Mouse (Mus musculus) c-Kit-positive CD71-positive TER-119-negative erythroid progenitor cells, embryonic 14.5 days (primary cell): ENCODE measurements around the gene Dnah14.

Source experiments
- DNase-seq: peaks from one replicate; pipeline ENCODE4 v3.0.0-alpha.2; 2013; ENCODE audit warnings: low read depth

Dnah14 gene

DNA sequence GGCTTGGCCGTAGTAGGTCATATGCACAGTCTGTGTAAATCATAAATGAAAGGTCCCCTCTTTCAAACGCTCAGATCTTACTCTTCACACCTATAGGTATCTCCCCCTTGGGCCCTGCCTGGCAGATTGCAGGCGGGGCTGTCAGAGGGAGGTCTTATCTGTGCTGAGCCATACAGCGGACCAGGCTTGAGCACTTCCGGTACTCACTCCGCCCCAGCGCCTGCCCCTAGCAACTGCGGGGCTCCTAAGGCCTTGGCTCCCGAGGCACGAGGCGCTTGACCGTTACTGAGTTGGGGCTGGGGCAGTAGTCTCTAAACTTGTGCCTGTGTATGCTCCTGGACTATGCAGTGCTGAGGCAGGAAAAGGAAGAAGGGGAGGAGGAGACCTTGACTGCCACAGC lies at the start of gene Dnah14:
TSS of gene Dnah14 (plus strand) at position 238 of the 400 bp plus-strand sequence.
- no peak for DNase-seq

DNA sequence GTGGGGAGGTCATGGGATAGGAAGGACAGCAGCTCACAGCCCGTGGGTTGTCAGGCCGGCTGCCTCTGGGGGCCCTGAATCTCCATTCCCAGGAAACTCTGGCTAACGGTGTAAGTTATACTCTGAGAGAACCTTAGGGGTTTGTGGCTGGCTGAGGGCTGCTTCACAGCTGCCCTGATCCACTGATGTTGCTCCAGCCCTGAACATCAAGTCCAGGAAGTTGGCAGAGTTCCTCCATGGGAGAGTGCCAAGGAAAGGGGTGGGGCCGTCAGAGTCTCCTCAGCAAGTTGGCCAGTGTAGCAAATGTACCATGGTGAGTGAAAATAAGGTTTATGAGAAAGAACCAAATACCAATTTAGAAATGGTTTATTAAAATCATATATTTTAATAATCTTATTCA lies 47.0 kb upstream of the Dnah14 start:
- no peak for DNase-seq

DNA sequence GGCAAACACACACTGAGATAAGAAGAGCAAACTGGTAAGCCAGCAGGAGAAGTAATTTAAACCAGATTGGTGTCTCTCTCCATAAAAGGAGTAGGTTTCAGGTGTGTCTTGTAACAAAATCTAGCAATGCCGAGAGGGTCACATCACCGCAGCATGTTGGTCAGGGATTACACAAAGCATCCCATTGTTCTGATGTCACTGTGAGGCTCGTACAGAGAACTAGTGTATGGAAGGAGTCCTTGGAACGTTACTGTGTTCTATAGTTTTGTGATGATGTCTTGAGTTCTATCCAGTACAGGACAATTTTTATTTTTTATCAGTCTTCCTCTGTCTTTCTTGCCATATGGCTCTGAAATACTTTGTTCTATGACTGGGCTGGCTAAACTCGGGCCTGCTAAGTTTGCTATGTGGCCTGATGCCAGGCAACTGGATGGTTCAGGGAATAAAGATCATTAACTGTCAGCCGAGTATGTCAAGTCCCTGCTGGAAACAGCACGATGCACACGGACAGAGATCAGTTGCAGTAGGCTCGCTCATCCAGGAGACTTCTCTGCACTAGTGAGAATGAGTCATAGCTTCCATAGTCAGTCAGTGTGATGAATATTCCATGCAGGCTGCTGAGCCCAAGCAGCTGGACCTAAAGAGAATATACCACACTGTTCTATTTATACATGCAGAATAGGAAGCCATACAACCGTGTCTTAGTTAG lies 41.0 kb upstream of the Dnah14 start:
- no peak for DNase-seq

DNA sequence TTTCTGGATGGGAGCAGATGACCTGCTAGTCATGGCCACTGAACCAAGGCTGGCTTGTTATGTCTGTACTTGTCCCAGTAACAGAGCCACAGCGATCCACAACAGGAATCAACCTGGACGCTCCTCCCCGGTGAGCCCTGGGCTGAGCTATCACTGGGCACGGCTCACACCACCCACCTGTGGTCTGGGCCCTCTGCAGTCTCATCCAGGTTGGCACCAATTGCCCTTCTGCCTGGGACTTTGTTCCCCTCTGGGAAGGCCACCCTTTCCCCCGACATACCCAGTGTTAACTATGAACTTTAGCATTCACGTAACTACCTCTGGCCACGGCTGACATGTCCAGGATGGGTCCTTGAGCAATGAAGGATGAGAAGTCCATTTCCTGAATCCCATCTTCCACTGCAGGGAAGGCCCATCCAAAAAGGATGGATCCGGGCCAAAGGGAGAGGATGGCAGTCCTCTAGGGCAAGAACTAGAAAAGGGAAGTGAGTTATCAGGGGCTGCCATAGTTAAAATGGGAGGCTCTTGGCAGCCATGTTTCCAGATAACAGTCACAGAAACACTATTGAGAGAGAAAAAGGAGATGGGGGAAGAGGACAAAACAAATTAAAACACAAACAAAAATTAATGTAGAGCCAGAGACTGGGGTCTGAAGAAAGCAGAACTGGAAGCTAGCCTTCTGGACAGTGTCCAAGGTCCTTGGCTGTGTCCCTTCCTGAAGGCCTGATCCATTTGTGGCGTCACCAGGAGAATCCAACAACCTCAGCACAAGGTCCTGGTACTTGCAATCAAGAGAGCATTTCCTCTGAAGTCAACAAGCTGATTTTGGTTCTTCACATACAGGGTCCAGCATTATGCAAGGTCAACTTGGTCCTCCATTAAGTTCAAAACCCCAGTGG lies 38.5 kb upstream of the Dnah14 start:
- DNase-seq, result no peak

DNA sequence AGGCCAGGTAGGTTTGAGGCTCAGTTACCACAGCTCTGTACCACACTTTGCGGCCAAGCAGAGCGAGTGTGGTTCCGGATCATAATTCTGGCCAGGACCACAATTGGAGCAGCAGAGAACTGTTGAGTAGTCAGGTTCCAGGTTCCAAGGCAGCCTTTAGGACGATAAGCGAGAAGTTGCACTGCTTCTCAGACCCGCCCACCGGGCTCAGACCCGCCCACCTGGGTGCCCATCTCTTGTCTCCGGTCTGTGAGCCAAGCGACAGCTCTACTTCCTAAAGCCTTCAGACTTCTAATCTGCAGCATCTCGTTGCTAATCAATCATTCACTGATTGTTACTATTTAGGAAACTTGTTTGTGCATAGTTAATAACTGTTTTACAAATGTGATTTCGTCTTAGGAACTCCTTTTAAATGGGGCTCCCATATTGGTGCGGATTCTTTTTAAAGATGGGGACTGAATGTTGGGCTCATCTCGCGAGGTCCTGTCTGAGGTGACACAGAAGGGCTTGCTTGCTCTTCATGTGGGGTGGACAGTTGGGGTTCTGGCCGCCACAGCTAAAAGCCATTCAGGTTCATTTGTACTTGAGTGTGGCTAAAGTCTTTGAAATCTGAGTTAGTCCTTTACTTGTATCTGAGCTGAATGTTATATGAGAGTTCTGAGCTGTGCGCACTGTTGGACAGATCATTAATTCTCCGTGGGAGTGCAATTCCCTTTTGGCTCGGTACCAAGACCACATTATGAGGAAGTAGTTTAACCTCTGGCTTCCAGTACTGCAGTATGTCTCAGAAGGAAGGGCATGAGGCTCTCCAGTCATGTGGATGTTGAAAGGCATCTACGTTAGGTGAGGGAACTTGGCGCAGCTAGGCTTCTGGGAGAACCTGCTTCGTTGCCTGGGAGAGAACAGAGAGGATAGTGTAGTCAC lies 36.3 kb upstream of the Dnah14 start:
- DNase-seq, result no peak

DNA sequence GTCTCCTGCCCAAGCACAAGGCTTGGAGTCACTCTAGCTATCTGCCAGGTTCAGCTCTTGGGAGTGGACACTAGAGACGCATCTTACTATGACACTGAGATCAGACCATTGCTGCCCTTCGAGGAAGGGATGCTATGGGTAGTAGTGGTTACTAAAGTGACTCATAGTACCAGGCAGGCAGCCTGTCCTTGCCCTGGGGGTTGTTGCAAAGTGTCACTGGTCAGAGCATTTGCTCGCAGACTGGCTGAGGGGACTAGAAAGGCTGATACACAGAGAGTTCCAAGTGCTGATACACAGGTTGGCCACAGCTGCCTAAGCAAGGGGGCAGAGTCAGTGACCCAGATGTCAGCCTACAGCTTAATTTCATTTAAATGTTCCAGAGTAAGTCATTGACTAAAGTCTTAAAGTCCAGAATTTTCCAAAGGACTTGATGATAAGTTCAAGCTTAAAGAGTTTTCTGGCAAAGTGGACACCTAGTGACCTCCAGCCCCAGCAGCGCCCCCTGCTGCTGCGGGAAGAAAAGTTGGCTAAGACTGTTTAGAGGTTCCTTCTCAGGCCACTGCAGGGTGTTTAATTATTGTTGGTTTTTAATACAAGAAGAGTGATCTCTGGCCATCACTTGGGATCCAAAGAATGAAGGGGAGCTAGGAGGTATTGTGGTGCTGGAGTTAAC lies 32.5 kb upstream of the Dnah14 start:
- DNase-seq, result no peak

DNA sequence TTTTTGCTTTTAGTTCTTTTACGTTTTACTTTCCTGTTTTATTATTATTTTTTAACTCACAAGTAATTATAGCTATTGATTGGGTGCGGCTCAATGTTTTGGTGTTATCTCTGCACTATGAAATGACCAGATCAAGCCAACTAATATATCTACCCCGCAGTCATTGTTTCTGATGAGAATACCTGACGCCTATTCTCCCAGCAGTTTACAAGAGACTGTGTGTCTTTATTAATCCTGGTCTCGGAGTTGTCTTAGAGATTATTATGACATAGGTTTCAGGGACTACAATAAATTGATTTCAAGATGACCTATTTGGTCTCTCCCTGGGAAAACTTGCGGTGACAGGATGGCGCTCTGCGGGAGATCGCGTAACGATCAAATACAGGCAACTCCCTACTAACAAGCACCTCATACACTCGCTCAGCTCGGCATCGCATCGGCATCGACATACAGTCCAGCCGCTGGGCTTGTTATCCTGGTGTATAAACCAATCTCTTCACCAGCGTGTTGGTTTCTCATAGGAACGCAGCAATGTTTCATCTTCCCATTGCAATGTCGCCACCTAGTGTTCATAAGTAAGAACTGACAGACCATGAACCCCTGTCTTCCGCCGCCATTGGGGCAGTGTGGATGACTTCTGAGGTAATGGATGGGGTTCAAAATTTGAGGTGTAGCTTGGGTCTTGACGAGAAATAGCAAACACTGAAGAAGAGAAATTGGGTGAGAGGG lies 31.2 kb upstream of the Dnah14 start:
- DNase-seq, result peak; percentile 44

DNA sequence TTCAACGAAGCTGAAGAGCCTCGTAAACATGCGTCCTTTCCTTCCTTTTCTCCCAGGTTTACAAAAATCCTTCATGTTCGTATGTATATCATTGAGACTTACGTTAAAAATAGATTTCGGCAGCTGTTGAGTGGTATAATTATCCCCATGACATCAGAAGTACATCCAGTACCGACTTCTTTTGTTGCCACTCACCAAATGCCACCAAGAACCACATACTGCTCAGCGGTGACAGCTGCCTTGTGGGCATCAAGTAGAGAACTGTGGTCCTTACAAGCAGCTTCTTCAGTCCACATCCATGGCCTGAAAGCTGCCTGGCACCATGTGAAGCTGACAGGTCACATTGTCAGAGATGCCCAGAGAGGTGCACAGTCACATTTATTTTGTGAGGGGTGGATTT lies 26.4 kb upstream of the Dnah14 start:
- DNase-seq, result no peak

DNA sequence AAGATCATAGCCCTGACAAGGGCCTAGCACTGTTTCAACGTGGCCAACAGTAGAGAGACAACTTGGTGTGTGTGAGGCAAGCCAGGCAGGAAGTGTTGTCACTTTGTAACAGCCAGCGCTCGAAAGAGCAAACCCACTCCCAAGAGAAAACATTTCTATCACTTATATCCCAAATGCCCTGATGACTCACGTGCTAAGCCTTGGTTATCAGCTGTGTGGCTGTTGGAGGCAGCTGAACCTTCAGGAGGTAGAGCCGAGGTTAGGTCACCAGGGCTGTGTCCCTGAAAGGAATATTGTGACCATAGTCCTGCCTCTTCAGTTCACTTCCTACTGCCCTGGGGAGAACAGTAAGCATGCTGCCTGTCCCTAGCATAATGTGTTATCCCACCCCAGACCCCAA lies 25.5 kb upstream of the Dnah14 start:
- DNase-seq, result no peak

DNA sequence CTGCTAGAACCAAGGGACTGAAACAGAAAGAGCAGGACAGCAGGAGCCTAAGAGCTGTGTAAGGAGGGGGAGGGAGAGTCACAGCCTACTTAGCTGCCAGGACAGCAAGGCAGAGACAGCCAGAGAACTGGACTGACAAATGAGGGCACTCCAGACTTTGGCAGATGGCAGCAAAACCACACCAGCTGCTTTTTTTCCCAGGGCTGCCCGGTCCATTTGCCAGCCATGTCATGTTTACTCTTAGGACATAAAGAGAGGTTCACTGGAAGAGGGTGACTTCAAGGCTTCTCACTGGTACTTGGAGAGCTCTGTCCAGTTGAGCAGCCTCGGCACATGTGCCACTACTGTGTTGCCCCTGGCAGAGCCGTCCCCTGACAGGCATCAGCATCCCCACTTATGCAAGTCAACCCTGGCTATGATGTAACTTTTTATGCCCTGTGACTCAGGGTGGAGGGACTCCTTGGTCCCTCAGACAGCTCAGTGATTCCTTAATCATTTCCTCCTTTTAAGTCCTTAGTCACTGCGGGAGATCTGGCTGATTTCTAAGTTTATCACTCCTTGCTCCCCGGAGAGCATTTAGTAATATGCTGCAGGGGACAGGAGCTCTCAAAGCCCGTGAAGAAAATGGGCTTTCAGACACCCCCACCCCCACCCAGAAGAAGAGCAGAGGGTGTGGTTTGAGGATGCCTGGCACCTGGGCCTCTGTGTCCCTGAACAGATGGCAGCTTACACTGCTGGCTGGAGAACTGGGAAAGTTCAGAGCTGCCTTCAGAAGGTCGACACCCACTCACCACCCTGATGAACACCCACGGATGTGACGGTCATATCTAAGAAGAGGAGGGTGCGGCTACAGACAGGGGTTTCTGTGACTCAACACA lies 23.6 kb upstream of the Dnah14 start:
- no peak for DNase-seq

DNA sequence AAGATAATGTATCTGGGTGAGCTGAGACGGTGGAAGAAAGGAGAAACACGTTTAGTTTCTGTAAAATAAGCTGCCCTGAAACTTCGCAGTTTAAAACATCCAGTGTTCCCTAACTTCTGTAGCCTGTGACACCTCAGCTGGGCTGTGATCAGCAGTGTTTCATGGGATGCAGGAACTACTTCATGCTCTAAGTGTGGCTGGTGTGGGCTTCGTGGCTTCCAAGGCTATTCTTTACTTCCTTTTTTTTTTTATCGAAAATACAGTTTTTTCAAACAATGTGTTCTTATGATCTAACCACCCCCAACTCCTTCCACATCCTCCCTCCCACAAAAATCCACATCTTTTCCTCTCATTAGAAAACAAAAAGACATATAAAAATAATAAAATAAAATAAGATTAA lies 20.9 kb upstream of the Dnah14 start:
- DNase-seq, result no peak

DNA sequence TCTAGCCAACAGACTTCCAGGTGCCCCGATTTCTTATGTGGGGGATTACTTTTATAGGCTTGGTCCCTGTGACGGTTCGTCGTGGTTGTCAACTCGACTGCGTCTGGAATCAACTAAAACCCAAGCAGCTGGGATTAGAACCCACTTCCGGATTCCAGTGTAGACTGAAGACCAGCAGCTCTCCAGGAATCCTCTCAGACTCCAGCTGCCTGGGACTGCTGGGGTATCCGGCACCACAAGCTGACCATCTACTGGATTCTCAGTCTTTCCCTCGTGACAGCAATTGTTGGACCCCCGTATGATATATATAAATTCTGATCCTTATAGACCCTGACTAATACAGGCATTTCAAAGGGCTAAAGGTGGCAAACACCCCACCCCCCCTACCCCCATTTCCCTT lies 16.7 kb upstream of the Dnah14 start:
- no peak for DNase-seq

DNA sequence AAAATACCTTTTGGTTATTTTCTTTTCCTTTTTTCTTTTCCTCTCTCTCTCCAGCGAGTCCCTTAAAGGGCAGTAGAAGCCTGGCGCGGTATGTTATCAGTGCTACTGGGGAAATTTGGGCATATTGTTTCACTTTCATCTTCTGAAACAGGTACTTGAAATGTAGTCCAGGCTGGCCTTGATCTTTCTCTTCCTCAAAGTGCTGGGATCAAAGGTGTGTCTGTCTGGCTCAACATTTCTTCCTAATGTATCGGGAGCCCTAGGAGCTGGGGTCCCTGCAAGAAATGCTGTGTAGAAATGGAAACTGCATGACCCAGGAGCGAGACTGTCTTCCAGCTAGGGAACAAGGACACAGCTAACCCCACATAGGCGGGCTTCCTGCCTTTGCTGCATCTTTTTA lies 16.0 kb upstream of the Dnah14 start:
- no peak for DNase-seq

DNA sequence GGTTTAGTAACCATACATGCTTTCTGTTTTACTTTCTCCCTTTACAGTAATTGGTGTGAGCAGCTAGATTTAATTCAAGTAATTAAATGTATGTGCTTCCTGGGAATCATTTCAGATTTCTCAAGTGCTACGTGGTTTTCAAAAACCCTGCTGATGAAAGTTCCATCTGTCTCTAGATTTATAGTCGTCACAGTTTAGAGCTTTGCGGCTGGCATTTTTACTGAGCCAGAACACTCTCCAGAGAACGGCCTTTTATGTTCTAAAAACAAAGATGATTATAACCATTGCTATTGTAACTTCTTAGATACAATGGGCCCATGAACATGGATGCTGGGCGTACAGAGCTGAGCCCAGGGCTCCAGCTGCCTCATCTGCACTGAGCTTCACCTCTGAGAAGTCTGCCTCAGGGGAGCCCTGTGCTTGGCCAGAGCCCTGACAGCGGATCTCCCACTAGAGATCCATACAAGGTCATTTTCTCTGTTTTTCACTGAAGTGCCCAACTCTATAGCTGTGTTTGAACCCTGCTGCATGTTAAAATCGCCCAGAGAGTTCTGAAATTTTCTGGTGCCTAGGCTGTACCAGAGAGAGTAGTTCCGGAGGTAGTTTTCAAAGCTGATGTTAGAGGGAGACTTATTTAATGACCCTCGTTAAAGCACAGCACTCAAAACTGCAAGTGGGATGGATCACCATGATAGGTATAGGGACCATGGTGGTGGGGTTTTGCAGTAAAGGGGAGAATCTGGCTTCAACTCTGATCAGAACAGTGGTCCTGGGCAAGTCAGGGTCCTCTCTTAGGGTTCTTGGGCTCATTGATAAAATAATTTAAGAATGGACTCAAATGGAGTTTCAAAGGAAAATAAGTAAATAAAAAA lies 15.2 kb upstream of the Dnah14 start:
- no peak for DNase-seq

DNA sequence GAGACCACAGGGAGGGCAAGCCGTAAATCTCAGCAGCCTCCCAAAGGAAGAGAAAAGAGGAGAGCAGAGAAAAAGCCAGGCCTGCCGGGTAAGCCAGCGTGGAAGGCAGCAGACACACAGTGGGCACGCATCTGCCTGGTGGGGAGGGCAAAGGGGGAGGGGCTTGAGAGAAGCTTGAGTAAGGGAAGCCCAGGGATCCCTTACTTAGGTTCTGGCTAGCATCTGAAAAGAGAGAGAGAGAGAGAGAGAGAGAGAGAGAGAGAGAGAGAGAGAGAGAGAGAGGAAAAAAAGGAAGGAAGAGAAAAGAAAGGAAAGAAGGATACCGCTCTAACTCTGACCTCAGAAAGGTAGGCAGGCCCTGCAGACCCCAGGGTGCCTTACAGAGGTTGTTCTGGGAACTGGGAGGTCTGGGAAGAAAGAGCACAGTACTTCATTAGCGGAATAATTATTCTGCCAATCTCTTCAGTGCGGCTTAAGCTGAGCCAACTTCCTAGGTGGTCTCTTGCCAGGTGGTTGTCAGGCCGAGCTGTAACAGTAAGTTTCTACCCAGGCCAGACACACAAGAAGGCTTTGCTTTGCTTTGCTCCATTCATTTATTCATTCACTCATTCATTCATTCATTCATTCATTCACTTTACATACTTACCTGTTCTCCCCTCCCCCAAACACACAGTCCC lies 14.5 kb upstream of the Dnah14 start:
- DNase-seq, result no peak

DNA sequence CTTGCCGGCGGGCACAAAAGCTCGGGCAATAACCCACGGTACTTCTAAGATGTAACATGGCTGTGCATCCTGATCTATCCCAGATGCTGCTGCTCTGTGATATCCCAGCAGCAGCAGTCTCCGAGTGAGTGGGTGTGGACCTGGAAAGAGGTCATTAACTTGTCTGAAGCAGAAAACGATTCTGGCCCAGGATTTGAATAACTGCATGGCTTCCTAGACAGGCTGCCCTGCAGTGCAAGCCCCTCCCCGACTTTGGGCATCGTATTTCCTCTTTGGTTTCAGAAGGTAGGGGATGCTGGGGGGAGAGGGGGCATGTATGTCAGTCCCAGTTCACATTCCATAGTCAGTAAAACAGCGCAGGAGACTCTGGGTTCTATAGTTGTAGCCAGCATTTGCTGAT lies 6.9 kb upstream of the Dnah14 start:
- no peak for DNase-seq

DNA sequence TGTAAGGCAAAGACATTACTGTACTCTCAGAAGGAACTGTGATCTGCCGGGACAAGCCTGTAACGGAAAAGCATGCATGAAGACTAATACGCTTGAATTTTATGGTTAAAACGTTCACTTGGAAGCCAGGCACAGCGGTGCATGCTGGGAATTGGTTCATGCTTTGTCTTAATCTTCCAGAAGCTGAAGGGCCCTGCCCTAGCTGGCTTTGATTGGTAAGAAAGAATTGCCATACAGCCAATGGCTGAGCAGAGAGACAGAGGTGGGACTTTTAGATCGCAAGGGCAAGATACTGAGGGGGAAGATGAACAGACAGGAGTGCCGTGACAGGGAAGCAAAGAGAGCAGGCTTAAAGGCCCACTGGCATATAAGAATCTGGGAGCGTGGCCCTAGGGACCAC lies 6.8 kb downstream of the Dnah14 start:
- no peak for DNase-seq

DNA sequence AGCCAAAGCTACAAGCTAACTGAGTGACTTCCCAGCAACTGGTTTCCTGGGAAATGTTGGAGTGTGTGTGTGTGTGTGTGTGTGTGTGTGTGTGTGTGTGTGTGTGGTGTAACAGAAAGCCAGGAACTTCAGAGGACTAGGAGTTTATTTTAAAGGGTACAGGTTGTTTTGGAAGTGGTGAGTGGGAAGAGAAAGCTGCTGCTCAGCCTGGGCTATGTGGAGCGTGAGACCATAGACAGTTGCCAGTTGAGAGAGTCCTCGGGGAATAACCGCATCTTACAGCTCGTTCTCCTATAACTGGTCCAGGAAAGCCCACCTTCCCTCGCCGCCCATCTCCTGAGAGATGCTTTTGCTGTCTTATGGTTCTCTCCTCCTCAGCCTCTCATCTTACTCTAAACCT lies 12.8 kb downstream of the Dnah14 start:
- no peak for DNase-seq

DNA sequence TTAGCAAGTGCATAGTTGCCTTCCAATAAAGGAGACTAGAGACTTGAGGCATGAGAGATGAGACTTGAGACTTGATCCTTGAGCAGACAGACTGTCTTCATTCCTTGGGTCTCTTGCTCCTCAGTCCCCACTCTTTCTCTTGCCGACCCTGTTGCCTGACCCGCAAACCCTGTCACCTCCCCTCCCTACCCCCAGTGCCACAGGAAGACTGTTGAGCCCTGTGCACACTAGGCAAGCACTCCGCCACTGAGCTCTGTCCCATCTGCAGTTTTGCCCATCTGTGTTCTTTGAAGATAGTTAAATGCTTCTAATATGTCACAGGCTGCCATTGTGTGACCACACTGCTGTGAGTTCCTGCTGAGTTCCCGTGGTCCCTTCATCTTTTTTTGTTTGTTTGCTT lies 23.0 kb downstream of the Dnah14 start:
- no peak for DNase-seq
